Mouse (Mus musculus) CH12.LX (cell line): ENCODE measurements around the gene Acmsd. TPM values are rescaled to one million over a fixed set of nuclear protein-coding genes. Genes with fewer than 3 reads are reported as not detected.
A peak's percentile ranks its signal among the peaks of the same experiment; 100 is the strongest.

ENCODE experiments used
- DNase-seq: peaks from one replicate; pipeline ENCODE4 v3.0.0-alpha.2; 2013; ENCODE audit errors: extremely low read depth
- H3K27ac ChIP-seq: 2 replicates; pipeline ENCODE4 v1.5.1; 2012; ENCODE audit warnings: low read depth, mild to moderate bottlenecking, control low read depth, moderate library complexity; ENCODE audit not compliant: insufficient read depth
- H3K27me3 ChIP-seq: replicated peaks from 2 replicates; pipeline ENCODE3; 2012; ENCODE audit warnings: inconsistent platforms
- H3K36me3 ChIP-seq, 2 experiments: replicated peaks in 1 of 2; 2 replicates each; pipeline versions ENCODE3 to v1.6.1; 2012; ENCODE audit warnings: inconsistent platforms in 1 of 2, low read length in 1 of 2, mild to moderate bottlenecking in 1 of 2, mixed read lengths in 1 of 2, moderate library complexity in 1 of 2; ENCODE audit not compliant: control insufficient read depth in 1 of 2, insufficient read depth in 1 of 2
- H3K4me1 ChIP-seq, 2 experiments: 2 replicates each; pipeline ENCODE4 v1.6.1; 2012; ENCODE audit warnings: inconsistent platforms in 1 of 2, moderate library complexity in 1 of 2; ENCODE audit not compliant: insufficient read depth in 2 of 2, control insufficient read depth in 1 of 2
- H3K4me2 ChIP-seq: 2 replicates; pipeline ENCODE4 v1.6.1; 2012; ENCODE audit warnings: low read depth, mild to moderate bottlenecking, control low read depth; ENCODE audit not compliant: poor library complexity, insufficient read depth, severe bottlenecking
- H3K4me3 ChIP-seq, 3 experiments: fragments of 150-350 bp in 1 of 3; sonication (generic) in 1 of 3; replicated peaks in 1 of 3; 2 replicates each; pipeline versions ENCODE3 to v1.5.1; 2011 to 2012; ENCODE audit warnings: low read depth in 2 of 3, low read length in 2 of 3, mild to moderate bottlenecking in 2 of 3, moderate library complexity in 2 of 3, control low read depth in 1 of 3, improper control_type of control experiment in 1 of 3, inconsistent platforms in 1 of 3, mixed read lengths in 1 of 3; ENCODE audit not compliant: poor library complexity in 1 of 3
- H3K79me2 ChIP-seq: replicated peaks from 2 replicates; pipeline ENCODE4 v1.6.1; 2012; ENCODE audit warnings: mild to moderate bottlenecking, moderate library complexity; ENCODE audit not compliant: control insufficient read depth, poor library complexity, insufficient read depth, severe bottlenecking; ENCODE audit errors: extremely low read depth
- H3K9ac ChIP-seq: 2 replicates; pipeline ENCODE4 v1.6.1; 2012; ENCODE audit warnings: low read depth, mild to moderate bottlenecking, control low read depth, moderate library complexity; ENCODE audit not compliant: insufficient read depth
- H3K9me3 ChIP-seq: replicated peaks from 2 replicates; pipeline ENCODE3; 2012; ENCODE audit warnings: low read length, inconsistent platforms, mixed read lengths
- CHD2 ChIP-seq: IDR thresholded peaks from 2 replicates; pipeline ENCODE4 v1.6.1; 2011; ENCODE audit warnings: low read length, improper control_type of control experiment
- E2F4 ChIP-seq: IDR thresholded peaks from 2 replicates; pipeline ENCODE4 v1.6.1; 2011; ENCODE audit warnings: low read depth, low read length, improper control_type of control experiment; ENCODE audit not compliant: insufficient replicate concordance
- EP300 ChIP-seq: IDR thresholded peaks from 2 replicates; pipeline ENCODE4 v1.6.1; 2011; ENCODE audit warnings: low read length, improper control_type of control experiment
- ETS1 ChIP-seq: conservative IDR thresholded peaks from 2 replicates; pipeline ENCODE4 v1.6.1; 2012; ENCODE audit warnings: low read depth, mild to moderate bottlenecking, inconsistent platforms, low read length, improper control_type of control experiment, moderate library complexity
- IRF4 ChIP-seq: IDR thresholded peaks from 2 replicates; pipeline ENCODE4 v1.6.1; 2014; ENCODE audit warnings: low read depth, mild to moderate bottlenecking, inconsistent platforms, low read length, improper control_type of control experiment
- JUN ChIP-seq: IDR thresholded peaks from 2 replicates; pipeline ENCODE4 v1.6.1; 2011; ENCODE audit warnings: low read depth, mild to moderate bottlenecking, low read length, improper control_type of control experiment, moderate library complexity; ENCODE audit not compliant: insufficient read depth
- JUND ChIP-seq: conservative IDR thresholded peaks from 2 replicates; pipeline ENCODE4 v1.6.1; 2011; ENCODE audit warnings: low read depth, low read length, improper control_type of control experiment
- KAT2A ChIP-seq: IDR thresholded peaks from 2 replicates; pipeline ENCODE4 v1.6.1; 2012; ENCODE audit warnings: low read length, improper control_type of control experiment, inconsistent platforms; ENCODE audit not compliant: insufficient replicate concordance
- MAFK ChIP-seq: IDR thresholded peaks from 2 replicates; pipeline ENCODE4 v1.6.1; 2011; ENCODE audit warnings: low read length, improper control_type of control experiment; ENCODE audit not compliant: insufficient replicate concordance
- MAX ChIP-seq: IDR thresholded peaks from 2 replicates; pipeline ENCODE4 v1.6.1; 2011; ENCODE audit warnings: low read length, improper control_type of control experiment
- MEF2A ChIP-seq: IDR thresholded peaks from 2 replicates; pipeline ENCODE4 v1.6.1; 2014; ENCODE audit warnings: low read depth, mild to moderate bottlenecking, inconsistent platforms, low read length, improper control_type of control experiment, borderline replicate concordance
- MXI1 ChIP-seq: IDR thresholded peaks from 2 replicates; pipeline ENCODE4 v1.6.1; 2011; ENCODE audit warnings: mild to moderate bottlenecking, low read depth, low read length, improper control_type of control experiment
- MYC ChIP-seq: IDR thresholded peaks from 2 replicates; pipeline ENCODE4 v1.6.1; 2011; ENCODE audit warnings: low read depth, mild to moderate bottlenecking, improper control_type of control experiment, low read length
- NELFE ChIP-seq: IDR thresholded peaks from 2 replicates; pipeline ENCODE4 v1.6.1; 2011; ENCODE audit warnings: low read depth, low read length, improper control_type of control experiment
- POLR2AphosphoS2 ChIP-seq: IDR thresholded peaks from 2 replicates; pipeline ENCODE4 v1.6.1; 2011; ENCODE audit warnings: low read depth, low read length, improper control_type of control experiment
- RAD21 ChIP-seq: IDR thresholded peaks from 2 replicates; pipeline ENCODE4 v1.6.1; 2011; ENCODE audit warnings: low read depth, mild to moderate bottlenecking, low read length, improper control_type of control experiment, moderate library complexity
- RCOR1 ChIP-seq: conservative IDR thresholded peaks from 2 replicates; pipeline ENCODE4 v1.6.1; 2012; ENCODE audit warnings: low read depth, mild to moderate bottlenecking, inconsistent platforms, low read length, improper control_type of control experiment
- TCF12 ChIP-seq: IDR thresholded peaks from 2 replicates; pipeline ENCODE4 v1.6.1; 2014; ENCODE audit warnings: low read depth, mild to moderate bottlenecking, inconsistent platforms, low read length, improper control_type of control experiment
- USF1 ChIP-seq: IDR thresholded peaks from 2 replicates; pipeline ENCODE4 v1.6.1; 2014; ENCODE audit warnings: low read depth, mild to moderate bottlenecking, inconsistent platforms, low read length, improper control_type of control experiment
- ZC3H11A ChIP-seq: IDR thresholded peaks from 2 replicates; pipeline ENCODE4 v1.6.1; 2012; ENCODE audit warnings: low read depth, mild to moderate bottlenecking, inconsistent platforms, low read length, improper control_type of control experiment
- ZKSCAN1 ChIP-seq: IDR thresholded peaks from 2 replicates; pipeline ENCODE4 v1.6.1; 2012; ENCODE audit warnings: low read depth, inconsistent platforms, low read length, improper control_type of control experiment, borderline replicate concordance
- ZNF384 ChIP-seq: IDR thresholded peaks from 2 replicates; pipeline ENCODE4 v1.6.1; 2012; ENCODE audit warnings: low read depth, low read length, improper control_type of control experiment, inconsistent platforms
- dilution Hi-C: fragments of 300-500 bp; cut with MboI; formaldehyde crosslinking; loops from 2 replicates; pipeline ENCODE4 v1.14.3; 2020; ENCODE audit warnings: low sequenced_read_pairs; ENCODE audit not compliant: extremely low pct_unique_long_range_greater_than_20kb, extremely low pct_ligation_motif_present
- in situ Hi-C: fragments of 300-500 bp; cut with MboI; formaldehyde crosslinking; loops from 3 replicates; pipeline ENCODE4 v1.14.3; 2019; ENCODE audit warnings: low sequenced_read_pairs, low pct_ligation_motif_present, low pct_unique_long_range_greater_than_20kb, mixed read lengths
- polyA plus RNA-seq: library from polyadenylated mRNA; unstranded; fragments of >175 nt; gene quantifications from 2 replicates; pipeline ENCODE4 v1.2.1, GENCODE M21; 2012; ENCODE audit warnings: low read depth; ENCODE audit not compliant: insufficient read length
- total RNA-seq, 2 experiments: library from RNA; depleted of rRNA; stranded (reverse); fragments of 300-350 nt in 1 of 2; fragments of >200 nt in 1 of 2; gene quantifications; 2 replicates each; pipeline ENCODE4 v1.2.3; 2012 to 2014

Gene Acmsd
- total and polyA plus RNA-seq, 3 experiments = not detected

GRCm38 (mm10) chr1:127766741-127767140 lies 37.5 kb downstream of the Acmsd start:
- no peak overlapping the region for H3K4me2 ChIP-seq
- in situ Hi-C loops = loop anchor here (25.0 kb wide), 1 partner anchor 154 kb away; no protein-coding TSS in a partner anchor
- DNase-seq = no peak
- H3K9ac ChIP-seq = no peak overlapping the region
- peaks cover 0 to 9% of the 10 kb centered on the region in 2 experiments for H3K36me3 ChIP-seq
- H3K4me3 ChIP-seq = no peak overlapping the region
- dilution Hi-C loops = no loop called here
- no peaks in the 10 kb centered on the region for H3K27me3 ChIP-seq
- no peaks in the 10 kb centered on the region for H3K9me3 ChIP-seq
- H3K79me2 ChIP-seq = no peaks in the 10 kb centered on the region
- H3K27ac ChIP-seq = no peak overlapping the region
- peaks cover 0 to under 1% of the 10 kb centered on the region in 2 experiments; a peak in 2 of 4 replicates for H3K4me1 ChIP-seq
- TF ChIP-seq ZNF384 (no peak), JUN (no peak), ETS1 (no peak), MAFK (0 out of 2 replicates have a peak, but pooled peaks have one; percentile 58), MEF2A (no peak), RAD21 (no peak)

- no peaks in the 10 kb centered on the region for H3K27me3 ChIP-seq
- in situ Hi-C loops = loop anchor here (5.0 to 25.0 kb wide), 2 partner anchors 161 to 286 kb away; no protein-coding TSS in a partner anchor
These were observed 44.1 kb downstream of the Acmsd start for GRCm38 (mm10) chr1:127773198-127773802.

GRCm38 (mm10) chr1:127773803-127774500 lies 44.7 kb downstream of the Acmsd start, which contains the start of gene Ccnt2:
Gene Ccnt2, plus strand, starts transcription at chr1:127774164.
- in situ Hi-C loops (loop anchor here (5.0 to 25.0 kb wide), 2 partner anchors 162 to 287 kb away; no protein-coding TSS in a partner anchor), dilution Hi-C loops (no loop called here)
- Histone ChIP-seq H3K4me2 (peak within 1 kb of the TSS; percentile 80), H3K36me3 (peaks cover 0 to 20% of the 10 kb centered on the region in 2 experiments), H3K9me3 (no peaks in the 10 kb centered on the region), H3K27me3 (no peaks in the 10 kb centered on the region), H3K27ac (peak within 1 kb of the TSS; percentile 81), H3K9ac (peak within 1 kb of the TSS; percentile 95), H3K4me1 (peaks cover 2 to 36% of the 10 kb centered on the region in 2 experiments; a peak in 2 of 4 replicates), H3K4me3 (peak within 1 kb of the TSS; percentile 85 to 97 (median 86)), H3K79me2 (peaks cover 44% of the 10 kb centered on the region)
- DNase-seq = peak; percentile 99
- TF ChIP-seq KAT2A (peak; percentile 85; the same call in 1 of the 2 replicates), MAFK (no peak), MYC (peak; percentile 77; the same call in 1 of the 2 replicates), EP300 (no peak), NELFE (peak; percentile 75), ZC3H11A (no peak), TCF12 (peak; percentile 81; the same call in 1 of the 2 replicates), JUND (no peak), ZKSCAN1 (no peak), MXI1 (peak; percentile 62), POLR2AphosphoS2 (peak; percentile 68), E2F4 (0 out of 2 replicates have a peak, but pooled peaks have one; percentile 39), USF1 (no peak), IRF4 (peak; percentile 44; the same call in 1 of the 2 replicates), RCOR1 (0 out of 2 replicates have a peak, but pooled peaks have one; percentile 60)

More at GRCm38 (mm10) chr1:127773198-127773802, 44.1 kb downstream of the Acmsd start:
- Histone ChIP-seq H3K4me3 (peak overlapping the region; percentile 72 to 97 (median 86)), H3K4me1 (peaks cover 2 to 30% of the 10 kb centered on the region in 2 experiments; a peak in 2 of 4 replicates), H3K79me2 (peaks cover 38% of the 10 kb centered on the region)
- DNase-seq = no peak
- dilution Hi-C loops = no loop called here
- TF ChIP-seq MAX (peak; percentile 64), CHD2 (0 out of 2 replicates have a peak, but pooled peaks have one; percentile 13), MEF2A (no peak)
- TF ChIP-seq, all 38 proteins: peak for 2
- H3K36me3 ChIP-seq = peaks cover 0 to 15% of the 10 kb centered on the region in 2 experiments
- H3K9me3 ChIP-seq = no peaks in the 10 kb centered on the region
- peak overlapping the region; percentile 87 for H3K9ac ChIP-seq
- peak overlapping the region; percentile 80 for H3K4me2 ChIP-seq
- no peak overlapping the region for H3K27ac ChIP-seq
